Mouse (Mus musculus) lung, embryonic 16.5 days (tissue): ENCODE measurements at regions not wholly inside any gene's neighbourhood (a gene's known extent, or its start where the extent isn't known, plus 50 kb on each side); places are given as distances from the start of the nearest gene placed in this dataset.
A peak's percentile ranks its signal among the peaks of the same experiment; 100 is the strongest.

ENCODE experiments used
- ATAC-seq: fragments of 200-750 bp; cut with Nextera tagmentation; 2 replicates; pipeline ENCODE4 v1.8.0; 2017; ENCODE audit warnings: low read depth, mild to moderate bottlenecking, moderate library complexity
- H3K27ac ChIP-seq: fragments of 300-500 bp; sonication (generic); 2 replicates; pipeline ENCODE4 v1.5.1; 2014; ENCODE audit warnings: mild to moderate bottlenecking, control low read depth, low read length
- H3K27me3 ChIP-seq: fragments of 300-500 bp; sonication (generic); 2 replicates; pipeline ENCODE4 v1.6.1; 2014; ENCODE audit warnings: low read depth, low read length, mixed read lengths; ENCODE audit not compliant: control insufficient read depth, insufficient read depth
- H3K36me3 ChIP-seq: fragments of 300-500 bp; sonication (generic); 2 replicates; pipeline ENCODE4 v1.6.1; 2014; ENCODE audit warnings: low read length; ENCODE audit not compliant: control insufficient read depth, insufficient read depth
- H3K4me1 ChIP-seq: fragments of 300-500 bp; sonication (generic); replicated peaks from 2 replicates; pipeline ENCODE4 v1.6.1; 2014; ENCODE audit warnings: low read length, mixed read lengths; ENCODE audit not compliant: control insufficient read depth, insufficient read depth
- H3K4me2 ChIP-seq: fragments of 300-500 bp; sonication (generic); 2 replicates; pipeline ENCODE4 v1.6.1; 2014; ENCODE audit warnings: low read depth, low read length, control low read depth
- H3K4me3 ChIP-seq: fragments of 300-500 bp; sonication (generic); 2 replicates; pipeline ENCODE4 v1.5.1; 2014; ENCODE audit warnings: mild to moderate bottlenecking, low read length, control low read depth
- H3K9ac ChIP-seq: fragments of 300-500 bp; sonication (generic); 2 replicates; pipeline ENCODE4 v1.6.1; 2014; ENCODE audit warnings: low read length, control low read depth
- H3K9me3 ChIP-seq: fragments of 300-500 bp; sonication (generic); 2 replicates; pipeline ENCODE4 v1.6.1; 2016; ENCODE audit warnings: low read length; ENCODE audit not compliant: control insufficient read depth
- WGBS: fragments of 180-500 bp; shearing (Covaris S2); extraction: QIAGEN DNeasy Blood & Tissue Kit; methylation state at CpG from one replicate; pipeline ENCODE4 v1.1.7; 2014; 5-methylcytosine and 5-hydroxymethylcytosine counted together

DNA sequence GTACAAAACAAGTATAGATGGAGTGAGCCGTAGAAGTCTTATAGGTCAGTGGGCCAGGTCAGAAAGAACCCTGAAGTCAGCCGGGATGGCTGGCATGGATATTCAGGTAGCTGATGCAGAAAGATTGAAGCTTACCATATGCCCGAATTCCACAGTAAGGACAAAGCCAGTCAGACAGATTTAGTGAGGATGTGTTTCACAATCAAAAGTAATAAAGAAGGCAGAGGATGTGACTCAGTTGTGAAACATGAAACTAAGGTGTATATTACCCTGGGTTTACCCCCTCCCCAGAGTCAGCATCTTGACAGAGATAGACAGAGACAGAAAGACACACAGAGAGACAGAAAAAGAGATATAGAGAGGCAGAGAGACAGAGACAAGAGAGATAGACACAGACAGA is 109.3 kb upstream of the Sgcd start:
- Histone ChIP-seq H3K9ac (no peak overlapping the region), H3K27ac (no peak overlapping the region), H3K4me2 (no peak overlapping the region), H3K36me3 (no peaks in the 10 kb centered on the region), H3K4me3 (no peak overlapping the region), H3K9me3 (no peaks in the 10 kb centered on the region), H3K4me1 (no peaks in the 10 kb centered on the region), H3K27me3 (no peaks in the 10 kb centered on the region)
- no peak for ATAC-seq
- WGBS: 74% methylated on average over 3 of the region's 3 CpGs

DNA sequence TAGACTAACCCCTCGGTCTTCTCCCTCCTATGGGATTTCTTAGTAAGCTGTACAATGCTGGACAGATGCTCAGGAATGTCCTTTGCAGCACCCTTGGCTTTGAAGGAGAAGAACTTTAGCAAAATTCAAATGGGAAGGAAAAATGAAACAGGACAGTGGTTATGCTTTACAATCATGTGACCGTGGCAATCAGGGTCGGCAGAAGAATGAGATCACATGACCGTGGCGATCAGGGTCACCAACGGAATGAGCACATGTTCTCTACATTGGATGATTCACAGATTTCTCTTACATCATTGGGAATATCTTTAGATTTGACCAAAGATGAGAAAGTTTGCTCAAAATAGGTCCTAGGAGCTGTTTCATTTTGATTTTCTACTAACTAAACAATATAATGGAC is 108.7 kb upstream of the Sgcd start:
- Histone ChIP-seq H3K9ac (no peak overlapping the region), H3K27me3 (no peaks in the 10 kb centered on the region), H3K9me3 (no peaks in the 10 kb centered on the region), H3K4me3 (no peak overlapping the region), H3K27ac (no peak overlapping the region), H3K4me1 (no peaks in the 10 kb centered on the region), H3K4me2 (no peak overlapping the region), H3K36me3 (no peaks in the 10 kb centered on the region)
- 86% methylated on average over 6 of the region's 6 CpGs for WGBS
- no peak for ATAC-seq

DNA sequence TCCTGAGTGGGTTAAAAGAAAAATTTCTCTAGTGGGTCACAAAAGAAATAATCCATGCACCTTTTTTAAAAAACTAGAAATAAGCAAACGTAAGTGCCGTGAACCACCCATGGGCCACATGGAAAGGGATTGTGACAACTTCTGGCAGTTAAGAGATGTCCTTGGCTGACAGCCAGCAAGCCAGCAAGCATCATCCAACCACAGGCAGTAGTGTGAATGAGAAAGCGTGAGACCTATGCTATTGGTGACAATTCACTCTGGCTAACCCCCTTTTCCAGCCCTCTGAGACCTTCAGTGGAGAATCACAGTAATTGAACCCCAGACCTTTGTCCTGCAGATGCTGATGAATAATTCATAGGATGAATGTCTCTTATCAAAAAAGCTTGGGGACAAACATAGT is 78.3 kb upstream of the Sgcd start:
- Histone ChIP-seq H3K4me1 (no peaks in the 10 kb centered on the region), H3K4me2 (no peak overlapping the region), H3K27ac (no peak overlapping the region), H3K4me3 (no peak overlapping the region), H3K27me3 (no peaks in the 10 kb centered on the region), H3K9me3 (no peaks in the 10 kb centered on the region), H3K36me3 (no peaks in the 10 kb centered on the region), H3K9ac (no peak overlapping the region)
- WGBS: 34% methylated on average over 3 of the region's 3 CpGs
- no peak for ATAC-seq

DNA sequence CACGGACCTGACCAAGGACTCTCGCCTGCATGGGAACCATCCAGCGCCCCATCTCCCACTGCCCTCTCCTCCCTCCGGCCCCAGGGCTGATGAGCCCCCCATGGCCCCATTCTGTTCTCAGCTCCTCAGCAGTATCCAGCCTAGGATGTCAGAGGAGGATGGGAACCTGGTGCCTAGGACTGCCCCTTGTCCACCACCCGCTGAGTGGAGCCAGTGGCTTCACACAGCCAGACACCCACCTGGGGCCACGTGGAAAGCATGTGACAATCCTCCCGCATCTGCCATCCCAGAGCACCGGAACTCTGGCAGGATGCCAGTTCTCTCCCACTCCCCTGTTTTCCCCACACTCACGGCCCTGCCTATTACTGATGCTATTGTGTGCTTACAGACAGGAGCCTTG is 75.0 kb upstream of the Sgcd start:
- H3K27ac ChIP-seq: no peak overlapping the region
- 80% methylated on average over 9 of the region's 9 CpGs for WGBS
- no peak overlapping the region for H3K4me3 ChIP-seq
- no peak for ATAC-seq
- H3K9ac ChIP-seq: no peak overlapping the region
- H3K36me3 ChIP-seq: no peaks in the 10 kb centered on the region
- H3K4me1 ChIP-seq: no peaks in the 10 kb centered on the region
- H3K4me2 ChIP-seq: no peak overlapping the region
- no peaks in the 10 kb centered on the region for H3K9me3 ChIP-seq
- no peaks in the 10 kb centered on the region for H3K27me3 ChIP-seq

DNA sequence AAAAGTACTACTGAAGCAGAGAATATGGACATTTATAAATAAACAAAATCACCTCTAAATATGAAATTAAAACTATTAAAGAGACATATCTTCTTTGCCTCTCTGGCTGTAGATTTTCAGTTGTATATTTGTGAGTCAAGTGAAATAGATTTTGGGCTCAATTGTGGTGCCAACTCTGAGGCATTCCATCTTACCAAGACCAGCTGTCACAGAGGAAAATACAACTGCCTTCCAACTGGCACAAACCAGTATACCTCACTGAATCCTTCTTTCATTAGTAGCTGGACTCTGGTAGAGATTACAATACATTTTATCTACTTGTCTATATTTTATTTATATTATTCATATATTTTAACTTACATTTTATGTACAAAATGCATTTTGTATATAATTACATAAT is 72.7 kb upstream of the Sgcd start:
- no peak overlapping the region for H3K9ac ChIP-seq
- no peaks in the 10 kb centered on the region for H3K4me1 ChIP-seq
- H3K36me3 ChIP-seq: no peaks in the 10 kb centered on the region
- no peak overlapping the region for H3K4me2 ChIP-seq
- H3K9me3 ChIP-seq: no peaks in the 10 kb centered on the region
- no peak for ATAC-seq
- H3K27ac ChIP-seq: no peak overlapping the region
- no peaks in the 10 kb centered on the region for H3K27me3 ChIP-seq
- H3K4me3 ChIP-seq: no peak overlapping the region

DNA sequence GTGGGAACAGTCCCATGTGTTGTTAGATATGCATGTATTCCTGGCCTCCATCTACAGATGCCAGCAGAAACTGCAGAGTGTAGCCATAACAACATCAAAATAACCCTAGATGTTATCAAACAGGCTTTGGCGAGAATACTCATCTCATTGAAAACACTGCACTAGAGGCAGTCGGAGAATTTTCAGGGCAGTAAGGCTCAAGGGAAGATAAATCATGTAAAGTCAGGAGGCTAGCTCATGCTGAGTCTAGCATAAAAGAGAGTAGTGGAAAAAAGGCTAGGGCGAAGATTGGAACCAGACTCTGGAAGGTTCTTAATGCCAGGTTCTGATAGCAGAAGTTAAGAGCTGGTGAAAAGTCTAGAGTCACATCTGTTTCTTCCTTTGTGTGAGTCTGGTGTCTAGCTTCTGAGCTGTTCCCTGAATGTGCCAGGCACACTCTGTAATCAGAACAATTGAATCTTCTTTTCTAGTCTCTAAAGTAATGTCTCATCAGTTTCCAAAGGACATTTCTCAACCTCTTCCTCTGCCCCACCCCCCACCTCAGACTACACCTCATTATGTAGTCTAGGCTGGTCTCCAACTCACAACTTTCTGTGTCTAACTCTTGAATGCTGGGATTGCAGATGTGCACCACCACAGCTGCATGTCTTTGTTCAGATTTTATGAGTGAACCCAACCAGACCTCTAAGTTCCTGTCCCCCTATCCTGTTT is 62.5 kb upstream of the Sgcd start:
- Histone ChIP-seq H3K27me3 (no peaks in the 10 kb centered on the region), H3K9ac (no peak overlapping the region), H3K4me2 (no peak overlapping the region), H3K27ac (peak overlapping the region; percentile 53; the same call in 1 of the 2 replicates), H3K9me3 (no peaks in the 10 kb centered on the region), H3K4me3 (no peak overlapping the region), H3K36me3 (no peaks in the 10 kb centered on the region), H3K4me1 (no peaks in the 10 kb centered on the region)
- peak; percentile 94 for ATAC-seq
- WGBS: 51% methylated on average over 3 of the region's 3 CpGs

DNA sequence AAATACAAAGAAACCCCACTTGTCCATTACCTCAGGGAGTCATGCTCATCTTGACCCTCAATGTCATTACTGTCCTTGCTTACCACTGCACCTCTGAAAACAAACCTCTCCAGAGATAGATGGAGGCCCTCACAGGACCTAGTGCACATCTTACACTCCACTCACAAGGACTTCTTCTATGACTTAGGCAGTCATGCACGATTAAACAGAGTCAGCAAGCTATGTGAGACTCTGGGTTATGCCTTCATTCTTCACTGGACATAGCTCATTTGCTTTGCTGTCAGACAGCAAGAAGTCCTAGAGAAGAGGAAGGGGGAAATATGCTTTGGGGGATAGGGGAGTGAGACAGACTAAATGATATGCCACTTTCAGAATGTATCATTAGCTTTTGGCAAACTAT is 59.5 kb upstream of the Sgcd start:
- WGBS: 62% methylated on average over 1 of the region's 1 CpGs
- no peaks in the 10 kb centered on the region for H3K9me3 ChIP-seq
- H3K4me2 ChIP-seq: no peak overlapping the region
- no peaks in the 10 kb centered on the region for H3K27me3 ChIP-seq
- H3K4me3 ChIP-seq: no peak overlapping the region
- H3K4me1 ChIP-seq: no peaks in the 10 kb centered on the region
- no peaks in the 10 kb centered on the region for H3K36me3 ChIP-seq
- no peak overlapping the region for H3K9ac ChIP-seq
- no peak for ATAC-seq
- no peak overlapping the region for H3K27ac ChIP-seq
